Comparison of ENCODE assay signal across 9 mouse cellular contexts in the genomic region with DNA sequence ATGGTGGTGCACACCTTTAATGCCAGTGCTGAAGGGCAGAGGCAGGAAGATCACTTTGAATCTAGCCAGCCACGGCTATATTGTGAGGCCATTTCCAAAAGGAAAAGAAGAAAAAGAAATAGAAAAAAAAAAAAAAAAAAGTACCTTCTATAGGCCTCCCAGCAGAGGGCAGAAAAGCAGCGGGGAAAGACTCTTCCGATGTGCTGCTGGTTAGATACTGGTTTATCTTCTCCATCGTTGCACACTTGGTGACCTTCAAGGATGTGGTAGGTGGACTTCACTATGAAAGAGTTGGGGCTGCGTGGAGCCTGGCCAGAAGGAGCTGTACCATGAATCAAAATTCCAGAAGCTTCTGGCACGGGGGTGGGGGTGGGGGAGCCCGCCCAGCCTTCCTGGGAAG. TPM values are rescaled to one million over a fixed set of nuclear protein-coding genes. Genes with fewer than 3 reads are reported as not detected.
DNase-seq lines count a peak whose midpoint lies in the region.
"Had no signal": no experiment of that assay in that cellular context is flagged by ENCODE, and none has a peak within 500 bp of the region (broad histone marks: within the 10 kb centered on the region; RNA-seq: fewer than 3 reads in every experiment).

No protein-coding gene starts in this region.

- DNase-seq in adrenal gland, postnatal 14 days = peak; percentile 35
- DNase-seq in adrenal gland, postnatal 4 days (ENCODE audit: low spot score in 2 of 2) = no peak
- peak; percentile 19 to 43 for DNase-seq in layer of hippocampus, postnatal 10 days (ENCODE audit: low spot score in 2 of 2)
- DNase-seq in layer of hippocampus, postnatal 14 days (ENCODE audit: low spot score in 2 of 2) = no peak
- peak; percentile 25 for DNase-seq in thymus, postnatal 14 days
- no peak for DNase-seq in thymus, adult 18-20 months
- DNase-seq in splenic B cell, adult 2 months (ENCODE audit: low read depth, low spot score) = peak; percentile 69
- no peak for DNase-seq in heart, adult 11 months
- DNase-seq: cerebellum, adult 18-20 months had no signal

- H3K36me3 ChIP-seq in splenic B cell, adult 2 months (ENCODE audit: control insufficient read depth, insufficient read depth, low read length, poor library complexity, severe bottlenecking) = no peaks in the 10 kb centered on the region

- no peaks in the 10 kb centered on the region for H3K27me3 ChIP-seq in splenic B cell, adult 2 months (ENCODE audit: control insufficient read depth, insufficient read depth, low read length, poor library complexity, severe bottlenecking)

RNA-seq across cellular contexts. Expression of gene Izumo2, which starts 15.8 kb away (rescaled TPM):
- total RNA-seq in adrenal gland, postnatal 14 days (2021) = not detected in 2 replicates
- total RNA-seq in adrenal gland, postnatal 4 days (2021) = not detected
- not detected for total RNA-seq in layer of hippocampus, postnatal 10 days (2021)
- total RNA-seq in layer of hippocampus, postnatal 14 days (2021) = not detected

RNA-seq across cellular contexts. Expression of gene Vrk3, which starts 23.9 kb away (rescaled TPM):
- 34.3 and 52.4 TPM in 2 replicates for total RNA-seq in adrenal gland, postnatal 14 days (2021)
- total RNA-seq in adrenal gland, postnatal 4 days (2021) = 10 to 100 TPM; 42.8 to 43.4 TPM
- 10 to 100 TPM; 27.7 to 31.5 TPM for total RNA-seq in layer of hippocampus, postnatal 10 days (2021)
- total RNA-seq in layer of hippocampus, postnatal 14 days (2021) = 10 to 100 TPM; 31.8 to 33.4 TPM

RNA-seq across cellular contexts. Expression of gene Zfp473, which starts 26.5 kb away (rescaled TPM):
- total RNA-seq in adrenal gland, postnatal 14 days (2021) = 0.79 and 1.3 TPM in 2 replicates
- 1 to 10 TPM; 1.1 to 1.3 TPM for total RNA-seq in adrenal gland, postnatal 4 days (2021)
- total RNA-seq in layer of hippocampus, postnatal 10 days (2021) = under 1 TPM; 0.16 to 0.53 TPM
- under 1 TPM; 0.24 to 0.25 TPM for total RNA-seq in layer of hippocampus, postnatal 14 days (2021)

RNA-seq across cellular contexts. Expression of gene Myh14, which starts 53.7 kb away (rescaled TPM):
- 3.9 and 5.1 TPM in 2 replicates for total RNA-seq in adrenal gland, postnatal 14 days (2021)
- total RNA-seq in adrenal gland, postnatal 4 days (2021) = 1 to 10 TPM; 7.0 to 8.2 TPM
- total RNA-seq in layer of hippocampus, postnatal 10 days (2021) = 10 to 100 TPM; 17.6 to 17.9 TPM
- 10 to 100 TPM; 20.9 to 24.6 TPM for total RNA-seq in layer of hippocampus, postnatal 14 days (2021)

Comparison
In these comparisons a context has a peak if more than half of its experiments do, and no peak if none do; other contexts are left out.
1. DNase-seq: peak in adrenal gland, postnatal 14 days (single experiment), layer of hippocampus, postnatal 10 days (2 of 2), thymus, postnatal 14 days (single experiment) and splenic B cell, adult 2 months (single experiment); none in adrenal gland, postnatal 4 days (0 of 2), layer of hippocampus, postnatal 14 days (0 of 2), thymus, adult 18-20 months (0 of 2) and heart, adult 11 months (single experiment).